Mouse (Mus musculus) embryonic fibroblast, embryonic 13.5 days (primary cell): ENCODE results near the gene Ddit4. TPM values are rescaled to one million over a fixed set of nuclear protein-coding genes. Genes with fewer than 3 reads are reported as not detected.
A peak's percentile ranks its signal among the peaks of the same experiment; 100 is the strongest.

Source experiments
- H3K27ac ChIP-seq: 2 replicates; pipeline ENCODE4 v1.5.1; 2012; ENCODE audit warnings: low read length, control low read depth, inconsistent platforms; ENCODE audit not compliant: insufficient read depth
- H3K4me1 ChIP-seq: 2 replicates; pipeline ENCODE4 v1.6.1; 2011; ENCODE audit warnings: low read length; ENCODE audit not compliant: control insufficient read depth, insufficient read depth
- H3K4me3 ChIP-seq: 2 replicates; pipeline ENCODE4 v1.5.1; 2011; ENCODE audit warnings: mild to moderate bottlenecking, control low read depth, low read length; ENCODE audit not compliant: insufficient read depth
- CTCF ChIP-seq: IDR thresholded peaks from 2 replicates; pipeline ENCODE4 v1.5.1; 2011; ENCODE audit warnings: mild to moderate bottlenecking, control low read depth, low read length, moderate library complexity, borderline replicate concordance; ENCODE audit not compliant: insufficient read depth
- POLR2A ChIP-seq: IDR thresholded peaks from 2 replicates; pipeline ENCODE4 v1.6.1; 2011; ENCODE audit warnings: low read depth, mild to moderate bottlenecking, control low read depth, low read length, moderate library complexity
- polyA plus RNA-seq: library from polyadenylated mRNA; stranded (reverse); fragments of >200 nt; gene quantifications from 2 replicates; pipeline ENCODE4 v1.2.4, GENCODE M21; 2011; ENCODE audit warnings: low read depth; ENCODE audit not compliant: missing spikeins, insufficient read length

The Ddit4 gene
- polyA plus RNA-seq, 1 experiment = 150 TPM

DNA sequence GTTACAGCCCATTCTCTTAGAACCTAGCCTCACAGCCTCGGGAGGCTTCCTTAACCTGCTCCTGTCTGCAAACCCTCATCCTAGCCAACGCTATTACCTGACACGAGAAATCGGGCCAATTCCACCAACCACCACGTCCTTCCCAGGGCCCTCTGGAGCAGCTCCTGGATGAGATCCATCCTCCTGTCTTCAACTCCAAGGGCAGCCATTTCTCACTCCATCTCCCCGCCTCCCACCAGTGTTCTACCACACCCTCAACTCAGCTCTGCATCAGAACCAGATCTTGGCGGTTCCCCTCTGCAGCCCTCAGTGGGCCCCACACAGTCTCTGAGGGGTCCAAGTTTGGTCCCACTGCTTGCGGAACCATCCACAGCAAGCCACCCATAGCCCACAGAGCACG lies 30.2 kb upstream of the Ddit4 start:
- no peak for TF ChIP-seq CTCF
- Histone ChIP-seq H3K4me1 (peaks cover 6% of the 10 kb centered on the region), H3K27ac (no peak overlapping the region), H3K4me3 (no peak overlapping the region)

DNA sequence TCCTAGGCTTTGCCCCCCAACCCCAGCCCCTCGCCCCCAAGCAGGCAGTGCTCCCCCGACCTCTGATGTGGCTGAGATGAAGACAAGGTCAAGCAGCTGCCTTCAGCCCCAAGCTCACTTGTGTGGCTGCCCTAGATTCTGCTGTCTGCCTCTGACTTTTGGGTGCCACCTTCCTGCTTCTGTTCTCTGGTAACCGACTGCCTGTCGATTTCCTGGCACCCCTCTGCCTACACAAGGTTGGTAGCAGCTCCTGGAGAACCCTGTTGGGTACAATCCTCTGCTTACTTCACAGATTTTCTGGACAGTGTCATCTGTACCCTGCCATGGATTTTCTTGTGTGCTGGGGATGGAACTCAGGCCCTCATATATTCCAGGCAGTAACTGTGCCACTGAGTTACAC lies 29.7 kb upstream of the Ddit4 start:
- TF ChIP-seq CTCF (no peak), POLR2A (no peak)
- Histone ChIP-seq H3K27ac (no peak overlapping the region), H3K4me1 (peaks cover 6% of the 10 kb centered on the region), H3K4me3 (no peak overlapping the region)

DNA sequence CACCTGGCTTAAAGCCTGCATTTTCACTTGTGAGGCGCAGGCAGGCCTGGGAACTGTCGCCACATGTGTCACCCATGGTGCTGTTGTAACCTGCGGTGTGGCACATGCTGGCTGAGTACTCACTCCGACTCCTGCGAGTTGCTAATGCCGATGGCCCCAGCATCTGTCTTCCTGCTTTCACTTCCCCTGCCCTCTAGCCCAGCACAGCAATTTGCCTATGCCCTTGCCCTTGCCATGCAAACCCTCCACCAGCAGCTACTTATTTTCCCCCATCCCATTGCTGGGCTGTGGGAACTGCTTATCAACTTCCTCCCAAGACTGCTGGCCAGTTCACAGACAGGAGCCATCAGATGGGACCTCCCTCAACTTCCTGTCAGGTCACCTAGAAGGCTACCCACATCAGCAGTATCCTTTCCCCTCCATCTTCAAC lies 29.2 kb upstream of the Ddit4 start:
- TF ChIP-seq POLR2A (no peak), CTCF (no peak)
- H3K4me3 ChIP-seq = no peak overlapping the region
- H3K27ac ChIP-seq = no peak overlapping the region
- peaks cover 6% of the 10 kb centered on the region for H3K4me1 ChIP-seq

DNA sequence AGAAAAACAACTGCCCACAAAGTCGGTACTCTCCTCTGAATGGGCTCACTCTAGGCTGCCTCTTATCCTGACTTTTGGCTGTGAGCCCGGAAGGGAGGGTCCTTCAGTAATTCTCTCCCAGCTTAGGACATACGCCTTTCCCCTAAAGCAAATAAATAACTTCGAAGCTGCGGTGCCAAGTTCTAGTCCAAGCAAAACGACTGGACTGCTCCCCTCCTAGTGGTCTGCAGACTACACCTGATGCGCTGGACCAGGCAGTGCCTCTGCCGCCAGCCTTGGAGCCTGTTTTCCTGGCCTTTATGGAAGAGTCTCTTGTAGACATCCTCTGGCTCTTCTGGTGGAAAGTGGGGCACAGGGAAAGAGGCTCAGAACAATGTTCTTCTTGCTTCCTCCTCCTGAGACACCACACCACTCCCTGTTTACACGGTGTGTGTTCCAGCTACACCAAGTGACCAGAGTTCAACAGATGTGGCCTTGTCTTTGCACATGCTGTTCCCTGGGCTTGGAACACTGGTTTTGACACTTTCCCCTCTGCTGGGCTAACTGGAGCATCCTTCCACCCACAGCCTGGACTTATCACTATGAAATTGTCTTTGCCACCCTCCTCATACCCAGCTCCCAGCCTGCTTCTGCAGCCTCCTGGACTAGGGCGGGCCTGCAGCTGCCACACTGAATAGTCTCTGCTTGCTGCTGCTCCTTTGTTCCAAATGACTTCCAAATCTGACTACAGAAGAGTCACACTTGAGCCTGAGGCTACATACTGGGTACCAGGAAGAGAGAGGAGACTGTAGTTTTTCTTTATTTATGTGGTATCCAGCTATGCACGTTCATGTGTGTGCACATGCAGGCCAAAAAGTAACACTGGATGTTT lies 27.5 kb upstream of the Ddit4 start:
- H3K27ac ChIP-seq = peak overlapping the region; percentile 60
- TF ChIP-seq CTCF = no peak
- no peak for TF ChIP-seq POLR2A
- peaks cover 6% of the 10 kb centered on the region for H3K4me1 ChIP-seq

DNA sequence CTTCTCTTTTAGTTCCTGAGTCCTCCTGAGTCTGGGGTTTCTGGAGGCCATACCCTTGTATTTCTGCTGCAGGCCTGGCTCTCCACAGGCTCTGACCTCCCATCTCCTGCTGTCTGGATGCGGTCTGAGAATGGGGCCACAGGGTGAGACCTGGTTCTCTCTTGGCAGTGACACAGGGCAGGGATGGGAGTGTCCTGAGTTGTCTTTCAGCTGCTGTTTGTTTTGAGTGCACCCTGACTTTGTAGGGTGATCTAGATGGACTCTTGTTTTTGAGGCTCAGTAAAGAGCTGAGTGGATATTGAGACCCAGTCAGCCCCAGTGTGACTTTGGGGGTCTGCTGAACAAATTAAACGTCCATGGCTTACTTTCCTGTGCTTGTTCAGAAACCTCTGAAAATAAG lies 26.8 kb upstream of the Ddit4 start:
- no peak for TF ChIP-seq CTCF
- no peak; the same call in 1 of the 2 replicates for TF ChIP-seq POLR2A
- H3K4me1 ChIP-seq = peaks cover 6% of the 10 kb centered on the region
- H3K27ac ChIP-seq = peak overlapping the region; percentile 60
- no peak overlapping the region for H3K4me3 ChIP-seq

More for the DNA sequence above, 27.5 kb upstream of the Ddit4 start:
- no peak overlapping the region for H3K4me3 ChIP-seq

DNA sequence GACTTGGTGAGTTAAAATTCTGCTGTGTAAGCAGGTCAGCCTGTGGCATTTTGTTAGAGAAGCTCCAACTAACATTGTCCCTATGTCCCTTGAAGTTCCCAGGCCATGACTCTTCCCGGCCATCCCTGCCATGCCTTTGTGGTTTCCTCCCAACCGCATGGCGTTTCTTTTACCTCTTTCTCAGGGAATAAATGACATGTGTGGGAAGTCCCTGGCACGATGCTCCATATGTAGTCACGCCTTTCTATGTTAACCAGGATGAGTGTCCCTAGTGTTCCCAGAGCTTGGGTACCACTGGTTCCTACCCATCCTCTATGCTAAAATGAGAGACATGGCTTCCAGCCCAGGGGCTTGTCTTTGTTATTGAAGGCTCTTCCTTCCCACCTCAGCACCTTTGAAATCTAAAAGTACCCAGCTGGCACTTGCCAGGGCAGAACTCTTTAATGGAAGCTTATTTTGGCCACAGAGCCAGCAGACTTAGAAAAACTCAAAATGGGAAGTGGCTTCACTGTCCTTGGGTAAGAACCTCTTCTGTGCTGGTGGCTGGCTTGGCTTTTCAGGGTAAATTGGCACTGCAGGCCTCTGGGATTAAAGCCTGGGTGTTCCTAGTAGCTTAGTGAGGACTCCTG lies 26.2 kb upstream of the Ddit4 start:
- H3K4me1 ChIP-seq = peaks cover 6% of the 10 kb centered on the region
- H3K27ac ChIP-seq = peak overlapping the region; percentile 60
- no peak overlapping the region for H3K4me3 ChIP-seq
- TF ChIP-seq POLR2A (no peak), CTCF (no peak)

DNA sequence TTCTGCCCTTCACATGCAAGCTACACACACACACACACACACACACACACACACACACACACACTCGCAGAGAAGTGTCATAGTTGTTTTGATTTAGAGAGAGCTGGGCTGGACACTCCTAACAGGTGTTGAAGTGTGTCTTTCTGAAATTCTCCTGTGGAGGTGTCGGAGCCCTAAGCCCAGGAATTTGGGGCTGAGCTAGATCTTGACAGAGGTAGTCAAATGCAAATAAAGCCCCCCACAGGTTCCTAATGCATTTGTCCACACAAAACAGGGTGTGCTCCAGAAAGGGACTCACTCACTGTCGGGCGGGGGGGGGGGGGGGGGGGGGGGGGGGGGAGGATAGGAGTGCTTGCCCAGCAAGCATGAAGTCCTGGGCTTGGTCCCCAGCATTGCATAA lies 25.5 kb upstream of the Ddit4 start:
- H3K4me1 ChIP-seq = peaks cover 6% of the 10 kb centered on the region
- TF ChIP-seq CTCF (no peak), POLR2A (no peak)
- H3K4me3 ChIP-seq = no peak overlapping the region
- H3K27ac ChIP-seq = no peak overlapping the region

DNA sequence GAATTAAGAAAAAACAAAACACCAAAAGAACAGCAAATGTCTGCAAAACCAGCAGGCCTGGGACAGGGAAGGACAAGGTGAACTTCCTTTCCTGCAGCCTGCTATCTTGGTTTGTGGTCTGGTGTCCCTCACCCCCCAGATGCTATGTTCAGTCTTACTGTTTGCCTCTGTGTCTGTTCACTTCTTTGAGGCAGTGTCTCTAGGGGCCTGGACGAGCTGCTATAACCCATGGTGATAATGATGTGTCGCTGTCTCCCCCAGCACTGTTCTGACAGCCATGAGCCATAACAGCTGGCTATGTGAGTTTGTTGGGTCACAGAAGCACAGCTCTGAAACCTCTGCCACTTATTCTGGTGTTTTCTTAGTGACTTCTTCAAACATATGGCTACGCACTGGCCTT lies 23.2 kb upstream of the Ddit4 start:
- Histone ChIP-seq H3K27ac (no peak overlapping the region), H3K4me3 (no peak overlapping the region), H3K4me1 (peaks cover 6% of the 10 kb centered on the region)
- TF ChIP-seq CTCF = no peak
- TF ChIP-seq POLR2A = no peak

DNA sequence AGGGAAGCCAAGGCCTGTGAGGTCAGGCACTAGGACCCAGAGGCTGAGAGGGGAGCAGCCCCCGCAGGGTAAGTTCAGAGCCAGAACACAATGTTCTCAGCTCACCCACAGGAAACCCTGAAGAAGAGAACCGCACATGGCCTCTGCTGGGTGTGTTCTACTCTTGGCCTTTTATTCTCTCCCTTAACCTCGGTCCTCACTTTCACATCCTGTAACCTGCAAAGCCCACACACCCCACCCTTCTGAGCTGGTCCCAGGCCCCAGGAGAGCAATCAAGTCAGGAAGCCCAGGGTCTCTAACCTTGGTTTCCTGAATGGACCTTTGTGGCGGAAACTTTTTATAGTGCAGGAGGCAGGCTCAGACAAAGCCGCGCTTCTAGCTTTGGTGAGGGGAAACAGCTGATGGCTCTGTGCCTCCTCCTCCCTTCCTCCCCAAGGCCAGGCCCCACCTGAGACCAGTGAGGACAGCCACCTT lies 22.6 kb upstream of the Ddit4 start:
- TF ChIP-seq POLR2A = peak; percentile 23; the same call in 1 of the 2 replicates
- no peak for TF ChIP-seq CTCF
- Histone ChIP-seq H3K27ac (no peak overlapping the region), H3K4me3 (no peak overlapping the region), H3K4me1 (peaks cover 6% of the 10 kb centered on the region)

DNA sequence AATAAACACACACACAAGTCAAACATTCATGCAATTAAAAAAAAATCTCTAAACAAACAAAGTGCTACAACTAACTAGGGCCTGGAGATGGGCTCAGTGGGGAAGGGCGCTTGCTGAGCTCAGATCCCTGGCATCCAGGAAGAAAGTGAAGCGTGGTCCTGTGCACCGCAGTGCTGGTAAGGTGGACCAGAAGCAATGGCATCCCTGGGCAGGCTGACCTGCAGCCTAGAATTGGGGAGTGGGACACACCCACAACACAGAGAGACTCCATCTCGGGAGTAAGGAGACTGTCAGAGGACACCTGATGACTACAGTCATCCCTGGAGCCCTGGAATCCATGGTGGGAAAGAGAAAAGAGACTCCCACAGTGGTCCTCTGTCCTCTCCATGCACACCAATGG lies 21.8 kb upstream of the Ddit4 start:
- no peak for TF ChIP-seq CTCF
- TF ChIP-seq POLR2A = no peak
- Histone ChIP-seq H3K4me1 (peaks cover 2% of the 10 kb centered on the region), H3K4me3 (no peak overlapping the region), H3K27ac (no peak overlapping the region)
